Mouse (Mus musculus) CH12.LX (cell line): Measurements from ENCODE around the gene Wdfy1. TPM values are rescaled to one million over a fixed set of nuclear protein-coding genes. Genes with fewer than 3 reads are reported as not detected.

ENCODE experiments used
- DNase-seq: peaks from one replicate; pipeline ENCODE4 v3.0.0-alpha.2; 2013; ENCODE audit errors: extremely low read depth
- H3K27ac ChIP-seq: 2 replicates; pipeline ENCODE4 v1.5.1; 2012; ENCODE audit warnings: low read depth, mild to moderate bottlenecking, control low read depth, moderate library complexity; ENCODE audit not compliant: insufficient read depth
- H3K27me3 ChIP-seq: replicated peaks from 2 replicates; pipeline ENCODE3; 2012; ENCODE audit warnings: inconsistent platforms
- H3K36me3 ChIP-seq, 2 experiments: replicated peaks in 1 of 2; 2 replicates each; pipeline versions ENCODE3 to v1.6.1; 2012; ENCODE audit warnings: inconsistent platforms in 1 of 2, low read length in 1 of 2, mild to moderate bottlenecking in 1 of 2, mixed read lengths in 1 of 2, moderate library complexity in 1 of 2; ENCODE audit not compliant: control insufficient read depth in 1 of 2, insufficient read depth in 1 of 2
- H3K4me1 ChIP-seq, 2 experiments: 2 replicates each; pipeline ENCODE4 v1.6.1; 2012; ENCODE audit warnings: inconsistent platforms in 1 of 2, moderate library complexity in 1 of 2; ENCODE audit not compliant: insufficient read depth in 2 of 2, control insufficient read depth in 1 of 2
- H3K4me2 ChIP-seq: 2 replicates; pipeline ENCODE4 v1.6.1; 2012; ENCODE audit warnings: low read depth, mild to moderate bottlenecking, control low read depth; ENCODE audit not compliant: poor library complexity, insufficient read depth, severe bottlenecking
- H3K4me3 ChIP-seq, 3 experiments: fragments of 150-350 bp in 1 of 3; sonication (generic) in 1 of 3; replicated peaks in 1 of 3; 2 replicates each; pipeline versions ENCODE3 to v1.5.1; 2011 to 2012; ENCODE audit warnings: low read depth in 2 of 3, low read length in 2 of 3, mild to moderate bottlenecking in 2 of 3, moderate library complexity in 2 of 3, control low read depth in 1 of 3, improper control_type of control experiment in 1 of 3, inconsistent platforms in 1 of 3, mixed read lengths in 1 of 3; ENCODE audit not compliant: poor library complexity in 1 of 3
- H3K79me2 ChIP-seq: replicated peaks from 2 replicates; pipeline ENCODE4 v1.6.1; 2012; ENCODE audit warnings: mild to moderate bottlenecking, moderate library complexity; ENCODE audit not compliant: control insufficient read depth, poor library complexity, insufficient read depth, severe bottlenecking; ENCODE audit errors: extremely low read depth
- H3K9ac ChIP-seq: 2 replicates; pipeline ENCODE4 v1.6.1; 2012; ENCODE audit warnings: low read depth, mild to moderate bottlenecking, control low read depth, moderate library complexity; ENCODE audit not compliant: insufficient read depth
- H3K9me3 ChIP-seq: replicated peaks from 2 replicates; pipeline ENCODE3; 2012; ENCODE audit warnings: low read length, inconsistent platforms, mixed read lengths
- CTCF ChIP-seq, 2 experiments: IDR thresholded peaks in 1 of 2; conservative IDR thresholded peaks in 1 of 2; 2 replicates each; pipeline ENCODE4 v1.5.1; 2011 to 2012; ENCODE audit warnings: low read depth in 2 of 2, low read length in 2 of 2, improper control_type of control experiment in 1 of 2, inconsistent platforms in 1 of 2, mild to moderate bottlenecking in 1 of 2, moderate library complexity in 1 of 2
- E2F4 ChIP-seq: IDR thresholded peaks from 2 replicates; pipeline ENCODE4 v1.6.1; 2011; ENCODE audit warnings: low read depth, low read length, improper control_type of control experiment; ENCODE audit not compliant: insufficient replicate concordance
- ELF1 ChIP-seq: IDR thresholded peaks from 2 replicates; pipeline ENCODE4 v1.6.1; 2014; ENCODE audit warnings: low read depth, mild to moderate bottlenecking, inconsistent platforms, low read length, improper control_type of control experiment
- ETS1 ChIP-seq: conservative IDR thresholded peaks from 2 replicates; pipeline ENCODE4 v1.6.1; 2012; ENCODE audit warnings: low read depth, mild to moderate bottlenecking, inconsistent platforms, low read length, improper control_type of control experiment, moderate library complexity
- JUN ChIP-seq: IDR thresholded peaks from 2 replicates; pipeline ENCODE4 v1.6.1; 2011; ENCODE audit warnings: low read depth, mild to moderate bottlenecking, low read length, improper control_type of control experiment, moderate library complexity; ENCODE audit not compliant: insufficient read depth
- JUND ChIP-seq: conservative IDR thresholded peaks from 2 replicates; pipeline ENCODE4 v1.6.1; 2011; ENCODE audit warnings: low read depth, low read length, improper control_type of control experiment
- MAFK ChIP-seq: IDR thresholded peaks from 2 replicates; pipeline ENCODE4 v1.6.1; 2011; ENCODE audit warnings: low read length, improper control_type of control experiment; ENCODE audit not compliant: insufficient replicate concordance
- MAX ChIP-seq: IDR thresholded peaks from 2 replicates; pipeline ENCODE4 v1.6.1; 2011; ENCODE audit warnings: low read length, improper control_type of control experiment
- MAZ ChIP-seq: IDR thresholded peaks from 2 replicates; pipeline ENCODE4 v1.6.1; 2012; ENCODE audit warnings: low read depth, mild to moderate bottlenecking, inconsistent platforms, low read length, improper control_type of control experiment, moderate library complexity
- MEF2A ChIP-seq: IDR thresholded peaks from 2 replicates; pipeline ENCODE4 v1.6.1; 2014; ENCODE audit warnings: low read depth, mild to moderate bottlenecking, inconsistent platforms, low read length, improper control_type of control experiment, borderline replicate concordance
- MXI1 ChIP-seq: IDR thresholded peaks from 2 replicates; pipeline ENCODE4 v1.6.1; 2011; ENCODE audit warnings: mild to moderate bottlenecking, low read depth, low read length, improper control_type of control experiment
- NELFE ChIP-seq: IDR thresholded peaks from 2 replicates; pipeline ENCODE4 v1.6.1; 2011; ENCODE audit warnings: low read depth, low read length, improper control_type of control experiment
- NRF1 ChIP-seq: IDR thresholded peaks from 2 replicates; pipeline ENCODE4 v1.6.1; 2014; ENCODE audit warnings: low read depth, mild to moderate bottlenecking, inconsistent platforms, low read length, improper control_type of control experiment, moderate library complexity
- RAD21 ChIP-seq: IDR thresholded peaks from 2 replicates; pipeline ENCODE4 v1.6.1; 2011; ENCODE audit warnings: low read depth, mild to moderate bottlenecking, low read length, improper control_type of control experiment, moderate library complexity
- RCOR1 ChIP-seq: conservative IDR thresholded peaks from 2 replicates; pipeline ENCODE4 v1.6.1; 2012; ENCODE audit warnings: low read depth, mild to moderate bottlenecking, inconsistent platforms, low read length, improper control_type of control experiment
- SMC3 ChIP-seq: IDR thresholded peaks from 2 replicates; pipeline ENCODE4 v1.6.1; 2011; ENCODE audit warnings: low read depth, low read length, improper control_type of control experiment
- TBP ChIP-seq: conservative IDR thresholded peaks from 2 replicates; pipeline ENCODE4 v1.6.1; 2011; ENCODE audit warnings: low read depth, low read length, improper control_type of control experiment
- TCF12 ChIP-seq: IDR thresholded peaks from 2 replicates; pipeline ENCODE4 v1.6.1; 2014; ENCODE audit warnings: low read depth, mild to moderate bottlenecking, inconsistent platforms, low read length, improper control_type of control experiment
- USF1 ChIP-seq: IDR thresholded peaks from 2 replicates; pipeline ENCODE4 v1.6.1; 2014; ENCODE audit warnings: low read depth, mild to moderate bottlenecking, inconsistent platforms, low read length, improper control_type of control experiment
- ZC3H11A ChIP-seq: IDR thresholded peaks from 2 replicates; pipeline ENCODE4 v1.6.1; 2012; ENCODE audit warnings: low read depth, mild to moderate bottlenecking, inconsistent platforms, low read length, improper control_type of control experiment
- ZKSCAN1 ChIP-seq: IDR thresholded peaks from 2 replicates; pipeline ENCODE4 v1.6.1; 2012; ENCODE audit warnings: low read depth, inconsistent platforms, low read length, improper control_type of control experiment, borderline replicate concordance
- ZMIZ1 ChIP-seq: IDR thresholded peaks from 2 replicates; pipeline ENCODE4 v1.6.1; 2012; ENCODE audit warnings: low read depth, mild to moderate bottlenecking, inconsistent platforms, low read length, improper control_type of control experiment
- dilution Hi-C: fragments of 300-500 bp; cut with MboI; formaldehyde crosslinking; loops from 2 replicates; pipeline ENCODE4 v1.14.3; 2020; ENCODE audit warnings: low sequenced_read_pairs; ENCODE audit not compliant: extremely low pct_unique_long_range_greater_than_20kb, extremely low pct_ligation_motif_present
- in situ Hi-C: fragments of 300-500 bp; cut with MboI; formaldehyde crosslinking; loops from 3 replicates; pipeline ENCODE4 v1.14.3; 2019; ENCODE audit warnings: low sequenced_read_pairs, low pct_ligation_motif_present, low pct_unique_long_range_greater_than_20kb, mixed read lengths
- polyA plus RNA-seq: library from polyadenylated mRNA; unstranded; fragments of >175 nt; gene quantifications from 2 replicates; pipeline ENCODE4 v1.2.1, GENCODE M21; 2012; ENCODE audit warnings: low read depth; ENCODE audit not compliant: insufficient read length
- total RNA-seq, 2 experiments: library from RNA; depleted of rRNA; stranded (reverse); fragments of 300-350 nt in 1 of 2; fragments of >200 nt in 1 of 2; gene quantifications; 2 replicates each; pipeline ENCODE4 v1.2.3; 2012 to 2014

Gene Wdfy1
- total and polyA plus RNA-seq, 3 experiments = 56.3 to 86.3 (median 70.6) TPM

- TF ChIP-seq TBP (no peak), SMC3 (peak; percentile 65), CTCF (conservative IDR thresholded peaks at IDR 0.05 in 1 of 2, IDR thresholded peaks at IDR 0.05 in 1 of 2; ENCODE audit: low read depth in 2 of 2, low read length in 2 of 2) (peak; percentile 53 to 63; a peak in 3 of 4 replicates), MAZ (no peak), RAD21 (peak; percentile 70)
- no peaks in the 10 kb centered on the region for H3K27me3 ChIP-seq
- H3K27ac ChIP-seq = no peak overlapping the region
- peaks cover 8% of the 10 kb centered on the region for H3K9me3 ChIP-seq
- no peak overlapping the region for H3K9ac ChIP-seq
- peaks cover 10% of the 10 kb centered on the region for H3K79me2 ChIP-seq
- no peak overlapping the region for H3K4me2 ChIP-seq
- dilution Hi-C loops (no loop called here), in situ Hi-C loops (loop anchor here (10.0 kb wide), 2 partner anchors 322 to 392 kb away; no protein-coding TSS in a partner anchor)
- H3K4me1 ChIP-seq = peaks cover 2 to 25% of the 10 kb centered on the region in 2 experiments; a peak in 3 of 4 replicates
- H3K36me3 ChIP-seq = peaks cover 38 to 66% of the 10 kb centered on the region in 2 experiments
- peak; percentile 36 for DNase-seq
- no peak overlapping the region for H3K4me3 ChIP-seq
These were observed 6.5 kb upstream of the Wdfy1 start for GRCm38 (mm10) chr1:79782433-79782832.

DNA sequence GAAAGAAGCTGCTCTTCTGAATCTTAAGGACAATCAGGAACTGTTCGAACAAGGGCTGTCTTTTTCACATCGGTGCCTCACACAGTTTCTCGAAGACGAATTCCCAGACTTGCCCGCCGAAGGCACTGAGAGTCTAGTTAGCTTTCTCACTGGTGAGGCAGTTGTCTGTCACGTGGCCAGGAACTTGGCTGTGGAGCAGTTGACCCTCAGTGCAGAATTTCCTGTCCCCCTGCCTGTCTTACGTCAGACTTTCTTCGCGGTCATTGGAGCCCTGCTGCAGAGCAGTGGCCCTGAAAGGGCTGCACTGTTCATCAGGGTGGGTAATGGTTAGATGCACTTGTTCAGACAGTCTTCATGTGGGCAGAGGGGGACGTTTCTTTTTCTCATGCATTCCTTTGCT lies 2.1 kb upstream of the Wdfy1 start:
- H3K4me3 ChIP-seq = peak overlapping the region in 1 of 3 experiments; percentile 89
- dilution Hi-C loops = no loop called here
- H3K36me3 ChIP-seq = peaks cover 38 to 54% of the 10 kb centered on the region in 2 experiments
- H3K9ac ChIP-seq = no peak overlapping the region
- no peak overlapping the region for H3K4me2 ChIP-seq
- no peak for TF ChIP-seq MAX
- H3K27ac ChIP-seq = no peak overlapping the region
- peaks cover 8% of the 10 kb centered on the region for H3K9me3 ChIP-seq
- peaks cover 18% of the 10 kb centered on the region for H3K79me2 ChIP-seq
- in situ Hi-C loops = no loop called here
- H3K27me3 ChIP-seq = no peaks in the 10 kb centered on the region
- no peak for DNase-seq
- H3K4me1 ChIP-seq = peaks cover 10 to 37% of the 10 kb centered on the region in 2 experiments

- H3K4me2 ChIP-seq = peak overlapping the region; percentile 83; the same call in 1 of the 2 replicates
- H3K9me3 ChIP-seq = no peaks in the 10 kb centered on the region
- peak overlapping the region; percentile 91 for H3K27ac ChIP-seq
- H3K79me2 ChIP-seq = peaks cover 18% of the 10 kb centered on the region
- peak overlapping the region; percentile 41 for H3K9ac ChIP-seq
- H3K36me3 ChIP-seq = peaks cover 10 to 17% of the 10 kb centered on the region in 2 experiments
- no peak overlapping the region for H3K4me3 ChIP-seq
- no peaks in the 10 kb centered on the region for H3K27me3 ChIP-seq
- peaks cover 21 to 62% of the 10 kb centered on the region in 2 experiments for H3K4me1 ChIP-seq
- peak; percentile 82 for DNase-seq
- in situ Hi-C loops (loop anchor here (25.0 kb wide), 1 partner anchor 713 kb away; no protein-coding TSS in a partner anchor), dilution Hi-C loops (no loop called here)
- TF ChIP-seq MAFK (peak; percentile 48; the same call in 1 of the 2 replicates), JUN (no peak; the same call in 1 of the 2 replicates), TCF12 (peak; percentile 58; the same call in 1 of the 2 replicates), ZKSCAN1 (no peak), NELFE (peak; percentile 34; the same call in 1 of the 2 replicates), USF1 (no peak), MEF2A (peak; percentile 72), ELF1 (no peak), RAD21 (no peak), TBP (0 out of 2 replicates have a peak, but pooled peaks have one; percentile 50), ETS1 (peak; percentile 58), E2F4 (no peak), NRF1 (no peak), JUND (no peak), RCOR1 (peak; percentile 80), MAX (no peak), MXI1 (no peak; the same call in 1 of the 2 replicates), MAZ (peak; percentile 84), ZC3H11A (no peak), ZMIZ1 (no peak)
These were observed 1.7 kb downstream of the Wdfy1 start for GRCm38 (mm10) chr1:79774164-79774780.
